Mouse (Mus musculus): ENCODE measurements around the gene Pde8a. TPM values are rescaled to one million over a fixed set of nuclear protein-coding genes. Genes with fewer than 3 reads are reported as not detected.

The Pde8a gene
- polyA plus RNA-seq, 1 experiment from 2014 or later, result 1.2 TPM

- Histone ChIP-seq H3K9ac (ENCODE audit: low read depth, low read length) (no peak overlapping the region; the same call in 1 of the 2 replicates), H3K9me3 (replicated peaks; ENCODE audit: control insufficient read depth, low read length) (no peaks in the 10 kb centered on the region), H3K27ac (ENCODE audit: low read length) (no peak overlapping the region), H3K4me3 (ENCODE audit: low read depth, low read length) (peak overlapping the region; percentile 86), H3K4me1 (ENCODE audit: control insufficient read depth, low read depth, low read length) (peaks cover 20% of the 10 kb centered on the region), H3K27me3 (ENCODE audit: control insufficient read depth, insufficient read depth, low read depth, low read length) (no peaks in the 10 kb centered on the region), H3K4me2 (ENCODE audit: low read depth, low read length) (peak overlapping the region; percentile 65), H3K36me3 (ENCODE audit: control insufficient read depth, insufficient read depth) (peaks cover 27% of the 10 kb centered on the region)
- ATAC-seq (ENCODE audit: low read depth), result no peak
- WGBS (ENCODE audit: insufficient replicate concordance), result 55% methylated on average over 8 of the region's 8 CpGs
Measured at GRCm38 (mm10) chr7:81342356-81343094, 129.1 kb downstream of the Pde8a start.

DNA sequence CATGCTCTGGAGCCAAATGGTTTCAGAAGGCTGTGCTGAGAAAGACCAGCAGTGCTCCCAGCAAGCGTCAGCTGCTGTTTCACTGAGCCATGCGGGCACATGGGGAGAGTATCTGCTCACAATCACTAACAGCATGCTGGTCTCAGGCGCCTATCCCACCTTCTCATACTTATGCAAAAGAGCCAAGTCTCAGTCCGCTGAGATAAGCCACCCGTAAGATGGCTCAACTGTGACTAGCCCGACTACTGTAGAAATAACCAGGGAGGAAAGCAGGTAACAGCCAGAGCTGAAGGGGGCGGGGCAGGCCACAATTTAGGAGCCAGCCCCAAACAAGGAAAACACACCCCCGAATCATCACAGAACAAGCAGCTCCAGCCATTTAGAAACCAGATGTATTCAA lies 129.9 kb downstream of the Pde8a start:
- Histone ChIP-seq H3K27ac (ENCODE audit: low read length) (no peak overlapping the region), H3K9ac (ENCODE audit: low read depth, low read length) (peak overlapping the region; percentile 90), H3K9me3 (replicated peaks; ENCODE audit: control insufficient read depth, low read length) (no peaks in the 10 kb centered on the region), H3K4me3 (ENCODE audit: low read depth, low read length) (peak overlapping the region; percentile 86), H3K4me2 (ENCODE audit: low read depth, low read length) (peak overlapping the region; percentile 65), H3K4me1 (ENCODE audit: control insufficient read depth, low read depth, low read length) (peaks cover 20% of the 10 kb centered on the region), H3K36me3 (ENCODE audit: control insufficient read depth, insufficient read depth) (peaks cover 27% of the 10 kb centered on the region), H3K27me3 (ENCODE audit: control insufficient read depth, insufficient read depth, low read depth, low read length) (no peaks in the 10 kb centered on the region)
- 6% methylated on average over 8 of the region's 8 CpGs for WGBS (ENCODE audit: insufficient replicate concordance)
- ATAC-seq (ENCODE audit: low read depth), result 0 out of 2 replicates have a peak, but pooled peaks have one; percentile 4

DNA sequence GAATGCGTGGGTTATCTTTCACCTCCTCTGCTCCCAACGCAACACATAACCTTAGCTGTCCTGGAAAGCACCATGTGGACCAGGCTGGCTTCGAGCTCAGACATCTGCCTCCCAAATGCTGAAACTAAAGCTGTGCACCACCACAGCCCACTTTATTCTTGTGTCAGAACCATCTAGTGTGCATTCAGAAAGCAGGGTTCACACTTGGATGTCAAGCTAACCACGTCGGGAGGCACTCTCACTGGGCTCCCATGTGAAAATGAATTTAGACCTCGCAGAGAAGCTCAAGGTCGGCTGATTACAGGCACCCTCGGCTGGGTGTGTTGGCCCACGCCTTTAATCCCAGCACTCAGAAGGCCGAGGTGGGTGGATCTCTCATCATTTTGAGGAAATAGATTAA lies 130.4 kb downstream of the Pde8a start:
- H3K27ac ChIP-seq (ENCODE audit: low read length), result peak overlapping the region; percentile 79
- H3K27me3 ChIP-seq (ENCODE audit: control insufficient read depth, insufficient read depth, low read depth, low read length), result no peaks in the 10 kb centered on the region
- peaks cover 20% of the 10 kb centered on the region for H3K4me1 ChIP-seq (ENCODE audit: control insufficient read depth, low read depth, low read length)
- no peaks in the 10 kb centered on the region for H3K9me3 ChIP-seq (replicated peaks; ENCODE audit: control insufficient read depth, low read length)
- WGBS (ENCODE audit: insufficient replicate concordance), result 2% methylated on average over 10 of the region's 10 CpGs
- no peak for ATAC-seq (ENCODE audit: low read depth)
- H3K9ac ChIP-seq (ENCODE audit: low read depth, low read length), result peak overlapping the region; percentile 90
- peak overlapping the region; percentile 65 for H3K4me2 ChIP-seq (ENCODE audit: low read depth, low read length)
- peaks cover 27% of the 10 kb centered on the region for H3K36me3 ChIP-seq (ENCODE audit: control insufficient read depth, insufficient read depth)
- peak overlapping the region; percentile 86 for H3K4me3 ChIP-seq (ENCODE audit: low read depth, low read length)

DNA sequence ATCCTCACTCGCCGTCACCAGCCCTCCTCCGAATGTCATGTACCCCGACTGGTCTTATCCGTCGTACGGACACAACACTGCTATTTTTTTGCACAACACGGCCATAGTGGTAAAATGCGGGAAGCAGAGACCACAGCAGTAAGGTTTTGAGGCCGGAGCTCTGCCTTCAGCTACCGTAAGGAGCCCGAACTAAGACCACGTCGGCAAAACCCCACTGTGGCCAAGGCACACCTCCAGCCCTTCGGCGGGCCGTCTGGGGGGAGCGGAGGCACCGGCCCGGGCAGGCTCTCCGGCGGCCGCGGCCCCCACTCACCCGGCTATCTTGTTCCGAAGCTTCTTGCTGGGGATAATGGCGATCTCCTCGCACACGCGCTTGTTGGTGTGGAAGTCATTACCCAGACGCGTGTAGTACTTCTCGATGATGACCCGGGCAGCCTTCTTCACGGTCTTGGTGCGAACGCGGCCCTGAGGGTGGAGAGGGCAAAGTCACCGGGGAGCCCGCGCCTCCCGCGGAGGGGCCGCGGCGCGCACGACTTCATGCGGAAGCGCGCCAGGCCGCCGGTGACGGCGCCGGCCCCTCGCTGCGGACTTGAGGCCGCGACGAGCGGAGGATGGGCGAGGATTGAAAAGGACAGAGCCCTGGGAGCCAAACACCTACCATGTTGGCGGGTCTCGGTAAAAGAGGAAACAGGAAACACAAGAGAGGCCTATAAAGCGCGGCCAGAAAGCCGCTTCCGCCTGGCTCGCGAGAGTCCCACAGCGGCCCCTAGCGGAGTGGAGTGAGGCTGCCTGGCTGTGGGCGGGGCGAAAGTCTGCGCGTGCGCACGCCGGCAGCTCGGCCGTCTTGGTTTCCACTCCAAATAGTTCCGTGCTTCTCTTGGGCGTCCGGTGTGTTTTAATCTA lies 131.4 kb downstream of the Pde8a start, which contains the start of gene Rps17:
TSS of gene Rps17 (minus strand) at position 711 of the 903 bp plus-strand sequence.
- ATAC-seq (ENCODE audit: low read depth), result peak; percentile 83
- H3K27ac ChIP-seq (ENCODE audit: low read length), result peak within 1 kb of the TSS; percentile 79
- peak within 1 kb of the TSS; percentile 90 for H3K9ac ChIP-seq (ENCODE audit: low read depth, low read length)
- H3K9me3 ChIP-seq (replicated peaks; ENCODE audit: control insufficient read depth, low read length), result no peaks in the 10 kb centered on the region
- H3K27me3 ChIP-seq (ENCODE audit: control insufficient read depth, insufficient read depth, low read depth, low read length), result no peaks in the 10 kb centered on the region
- peaks cover 24% of the 10 kb centered on the region for H3K36me3 ChIP-seq (ENCODE audit: control insufficient read depth, insufficient read depth)
- peaks cover 20% of the 10 kb centered on the region for H3K4me1 ChIP-seq (ENCODE audit: control insufficient read depth, low read depth, low read length)
- under 1% methylated on average over 85 of the region's 85 CpGs for WGBS (ENCODE audit: insufficient replicate concordance)
- peak within 1 kb of the TSS; percentile 86 for H3K4me3 ChIP-seq (ENCODE audit: low read depth, low read length)
- H3K4me2 ChIP-seq (ENCODE audit: low read depth, low read length), result peak within 1 kb of the TSS; percentile 65

DNA sequence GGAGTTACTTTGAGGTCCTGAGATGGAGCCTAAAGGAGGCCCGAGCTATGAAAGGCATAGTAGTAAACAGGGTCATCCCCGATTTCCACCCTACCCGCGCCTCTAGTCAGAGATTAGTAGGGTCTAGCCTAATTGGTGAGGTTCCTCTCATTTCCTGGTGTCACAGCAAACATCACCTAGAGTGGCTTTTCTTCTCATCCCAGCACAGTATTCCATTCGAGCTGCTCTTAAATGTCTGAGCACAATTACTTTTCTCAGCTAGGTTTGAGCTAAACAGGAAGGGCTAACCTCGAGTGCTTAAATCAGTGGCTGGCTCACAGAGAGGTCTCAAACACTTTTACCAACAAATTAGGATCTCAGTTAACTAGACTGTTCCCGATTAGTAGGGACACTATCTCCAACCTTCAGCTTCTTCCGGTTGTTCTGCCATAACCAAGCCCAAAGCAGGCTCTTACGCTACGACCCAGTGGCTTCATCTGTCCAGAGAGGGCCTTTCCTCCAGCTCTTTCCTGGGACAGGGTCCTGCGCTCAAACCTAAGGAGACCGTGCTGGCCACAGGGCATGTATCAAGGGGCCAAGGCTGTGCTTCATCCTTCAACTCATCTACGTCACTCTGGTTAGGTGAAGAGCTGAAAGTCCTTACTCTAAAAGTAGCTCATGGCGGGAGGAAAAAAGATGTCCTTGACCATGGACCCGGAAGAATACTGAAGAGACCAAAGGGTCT lies 132.2 kb downstream of the Pde8a start:
- Histone ChIP-seq H3K36me3 (ENCODE audit: control insufficient read depth, insufficient read depth) (peaks cover 16% of the 10 kb centered on the region), H3K9ac (ENCODE audit: low read depth, low read length) (peak overlapping the region; percentile 66), H3K27me3 (ENCODE audit: control insufficient read depth, insufficient read depth, low read depth, low read length) (no peaks in the 10 kb centered on the region), H3K4me2 (ENCODE audit: low read depth, low read length) (peak overlapping the region; percentile 65), H3K27ac (ENCODE audit: low read length) (no peak overlapping the region), H3K4me1 (ENCODE audit: control insufficient read depth, low read depth, low read length) (peaks cover 20% of the 10 kb centered on the region), H3K4me3 (ENCODE audit: low read depth, low read length) (peak overlapping the region; percentile 86), H3K9me3 (replicated peaks; ENCODE audit: control insufficient read depth, low read length) (no peaks in the 10 kb centered on the region)
- WGBS (ENCODE audit: insufficient replicate concordance), result 54% methylated on average over 15 of the region's 15 CpGs
- ATAC-seq (ENCODE audit: low read depth), result no peak

GRCm38 (mm10) chr7:81348206-81348605 lies 134.8 kb downstream of the Pde8a start:
- Histone ChIP-seq H3K27me3 (ENCODE audit: control insufficient read depth, insufficient read depth, low read depth, low read length) (no peaks in the 10 kb centered on the region), H3K4me2 (ENCODE audit: low read depth, low read length) (no peak overlapping the region), H3K36me3 (ENCODE audit: control insufficient read depth, insufficient read depth) (peaks cover 2% of the 10 kb centered on the region; the same call in 1 of the 2 replicates), H3K4me1 (ENCODE audit: control insufficient read depth, low read depth, low read length) (peaks cover 14% of the 10 kb centered on the region), H3K27ac (ENCODE audit: low read length) (no peak overlapping the region), H3K9me3 (replicated peaks; ENCODE audit: control insufficient read depth, low read length) (no peaks in the 10 kb centered on the region), H3K9ac (ENCODE audit: low read depth, low read length) (no peak overlapping the region), H3K4me3 (ENCODE audit: low read depth, low read length) (no peak overlapping the region)
- no peak for ATAC-seq (ENCODE audit: low read depth)
- WGBS (ENCODE audit: insufficient replicate concordance), result 49% methylated on average over 7 of the region's 7 CpGs

DNA sequence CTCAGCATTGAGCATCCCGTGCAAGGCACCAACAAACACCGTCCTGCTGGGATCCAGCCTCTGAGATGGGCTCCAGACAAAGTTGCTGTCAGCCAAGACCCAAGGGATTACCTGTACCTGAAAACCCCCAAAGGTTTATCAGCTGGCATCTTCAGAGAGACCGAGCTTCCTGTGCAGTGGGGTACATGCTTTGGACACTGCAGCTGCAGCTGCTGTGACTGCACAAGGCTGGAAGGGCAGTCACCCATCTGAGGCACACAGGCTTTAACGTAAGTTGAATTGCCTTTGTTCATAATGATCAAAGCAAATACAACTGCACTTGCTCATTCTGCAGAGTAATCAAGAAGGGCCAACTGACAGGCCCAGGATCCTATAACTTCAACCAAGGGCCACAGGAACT lies 138.4 kb downstream of the Pde8a start:
- no peak overlapping the region for H3K4me2 ChIP-seq (ENCODE audit: low read depth, low read length)
- ATAC-seq (ENCODE audit: low read depth), result no peak
- H3K9ac ChIP-seq (ENCODE audit: low read depth, low read length), result no peak overlapping the region
- H3K4me1 ChIP-seq (ENCODE audit: control insufficient read depth, low read depth, low read length), result no peaks in the 10 kb centered on the region
- 67% methylated on average over 4 of the region's 4 CpGs for WGBS (ENCODE audit: insufficient replicate concordance)
- no peaks in the 10 kb centered on the region for H3K36me3 ChIP-seq (ENCODE audit: control insufficient read depth, insufficient read depth)
- no peak overlapping the region for H3K27ac ChIP-seq (ENCODE audit: low read length)
- H3K9me3 ChIP-seq (replicated peaks; ENCODE audit: control insufficient read depth, low read length), result no peaks in the 10 kb centered on the region
- H3K4me3 ChIP-seq (ENCODE audit: low read depth, low read length), result no peak overlapping the region
- H3K27me3 ChIP-seq (ENCODE audit: control insufficient read depth, insufficient read depth, low read depth, low read length), result no peaks in the 10 kb centered on the region

DNA sequence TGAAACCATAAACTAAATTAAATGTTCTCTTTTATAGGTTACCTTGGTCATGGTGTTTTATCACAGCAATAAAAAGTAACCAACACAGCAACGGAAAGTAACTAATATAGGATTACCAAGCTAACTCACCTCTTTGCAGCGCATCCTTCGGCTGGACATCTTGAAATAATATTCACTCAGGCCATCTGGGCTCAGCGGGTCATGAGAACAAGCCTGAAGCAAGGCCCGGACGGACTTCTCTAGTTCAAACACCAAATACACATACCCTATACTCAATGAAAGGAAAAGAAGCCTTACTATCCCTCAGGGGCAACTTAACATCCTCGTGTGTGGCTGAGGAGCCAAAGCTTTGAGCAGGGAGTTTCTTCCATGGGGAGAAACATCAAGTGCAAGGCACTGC lies 142.3 kb downstream of the Pde8a start:
- 60% methylated on average over 7 of the region's 7 CpGs for WGBS (ENCODE audit: insufficient replicate concordance)

More for the DNA sequence above, 142.3 kb downstream of the Pde8a start:
- H3K4me3 ChIP-seq (ENCODE audit: low read depth, low read length), result no peak overlapping the region
- H3K27ac ChIP-seq (ENCODE audit: low read length), result no peak overlapping the region
- H3K36me3 ChIP-seq (ENCODE audit: control insufficient read depth, insufficient read depth), result no peaks in the 10 kb centered on the region
- no peaks in the 10 kb centered on the region for H3K27me3 ChIP-seq (ENCODE audit: control insufficient read depth, insufficient read depth, low read depth, low read length)
- H3K4me1 ChIP-seq (ENCODE audit: control insufficient read depth, low read depth, low read length), result no peaks in the 10 kb centered on the region
- H3K9me3 ChIP-seq (replicated peaks; ENCODE audit: control insufficient read depth, low read length), result no peaks in the 10 kb centered on the region
- H3K9ac ChIP-seq (ENCODE audit: low read depth, low read length), result no peak overlapping the region
- ATAC-seq (ENCODE audit: low read depth), result no peak
- H3K4me2 ChIP-seq (ENCODE audit: low read depth, low read length), result no peak overlapping the region
